Mouse (Mus musculus): ENCODE measurements around the gene Sprr1b. TPM values are rescaled to one million over a fixed set of nuclear protein-coding genes. Genes with fewer than 3 reads are reported as not detected.

Sprr1b gene
- total RNA-seq, 1 experiment: not detected

DNA sequence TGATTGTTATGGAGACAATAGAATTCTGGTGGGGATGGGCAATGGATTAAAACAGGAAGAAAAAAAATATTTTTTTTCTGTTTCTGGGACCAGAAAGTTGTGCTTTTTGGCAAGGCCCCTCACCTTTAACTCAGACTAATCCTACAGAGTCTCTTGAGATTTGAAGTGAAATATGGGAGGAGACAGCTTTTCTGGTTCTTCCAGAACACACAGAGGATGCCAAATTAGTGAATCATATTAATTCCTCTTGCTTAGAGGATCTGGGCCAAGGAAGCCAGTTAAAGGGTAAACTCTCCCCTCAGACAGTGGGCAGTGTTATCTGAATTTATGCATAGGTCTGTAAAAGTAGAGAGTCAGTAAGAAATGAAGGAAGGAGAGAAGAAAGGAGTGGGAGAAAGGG is 28.8 kb upstream of the Sprr1b start:
- in situ Hi-C loops (cut with MboI; ENCODE audit: low sequenced_read_pairs in 2 of 2, unreplicated experiment in 2 of 2): no loop called here
- H3K4me3 ChIP-seq (ENCODE audit: insufficient read depth in 1 of 2, low read depth in 1 of 2, low read length in 2 of 2, poor library complexity in 1 of 2, severe bottlenecking in 1 of 2): no peak overlapping the region

GRCm38 (mm10) chr3:92466576-92466975 is 28.0 kb upstream of the Sprr1b start:
- Histone ChIP-seq H3K9ac (ENCODE audit: insufficient read depth, low read depth, low read length, poor library complexity, severe bottlenecking) (no peak overlapping the region), H3K36me3 (ENCODE audit: control insufficient read depth, insufficient read depth, low read length, poor library complexity, severe bottlenecking) (no peaks in the 10 kb centered on the region)
- in situ Hi-C loops (cut with MboI; ENCODE audit: low sequenced_read_pairs in 2 of 2, unreplicated experiment in 2 of 2): no loop called here

More for the DNA sequence above, 28.8 kb upstream of the Sprr1b start:
- Histone ChIP-seq H3K9ac (ENCODE audit: insufficient read depth, low read depth, low read length, poor library complexity, severe bottlenecking) (no peak overlapping the region), H3K9me3 (ENCODE audit: control insufficient read depth, insufficient read depth, low read depth, low read length) (no peaks in the 10 kb centered on the region), H3K36me3 (ENCODE audit: control insufficient read depth, insufficient read depth, low read length, poor library complexity, severe bottlenecking) (no peaks in the 10 kb centered on the region), H3K4me1 (ENCODE audit: control insufficient read depth in 2 of 2, insufficient read depth in 2 of 2, low read length in 2 of 2, poor library complexity in 1 of 2) (no peaks in the 10 kb centered on the region), H3K27ac (ENCODE audit: insufficient read depth, low read depth, low read length, poor library complexity, severe bottlenecking) (no peak overlapping the region)
- no peak for DNase-seq (ENCODE audit: low read depth, low spot score)
- TF ChIP-seq MAFK (IDR thresholded peaks at IDR 0.05; ENCODE audit: insufficient read depth, low read depth, low read length) (no peak), HCFC1 (IDR thresholded peaks at IDR 0.05; ENCODE audit: borderline replicate concordance, insufficient read depth, low read length) (no peak), ZNF384 (IDR thresholded peaks at IDR 0.05; ENCODE audit: low read depth, low read length) (no peak), ZC3H11A (IDR thresholded peaks at IDR 0.05; ENCODE audit: borderline replicate concordance, low read depth, low read length) (no peak), CHD2 (IDR thresholded peaks at IDR 0.05; ENCODE audit: low read depth, low read length) (no peak)

DNA sequence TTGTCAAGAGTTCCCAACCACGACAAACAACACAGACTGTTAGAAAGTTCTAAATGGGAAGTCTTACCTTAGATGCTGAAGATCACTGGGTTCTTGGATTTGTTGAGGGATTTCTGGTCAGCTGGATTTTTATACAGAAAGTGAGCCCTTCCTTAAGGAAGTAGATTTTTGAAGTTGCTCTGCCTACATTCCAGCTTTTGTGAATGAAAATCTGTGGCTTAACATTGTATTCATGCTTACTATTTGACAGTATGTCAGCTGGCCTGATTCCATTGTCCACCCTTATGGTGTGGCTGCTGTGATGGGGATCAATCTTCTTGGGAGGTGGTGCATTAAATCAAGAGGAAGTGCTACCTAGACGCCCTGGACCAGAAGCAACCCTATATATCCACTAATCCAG is 20.0 kb upstream of the Sprr1b start, which contains the start of gene Sprr3:
TSS of gene Sprr3 (minus strand) at position 101 of the 400 bp plus-strand sequence.
- in situ Hi-C loops (cut with MboI; ENCODE audit: low sequenced_read_pairs in 2 of 2, unreplicated experiment in 2 of 2): no loop called here
- Histone ChIP-seq H3K9ac (ENCODE audit: insufficient read depth, low read depth, low read length, poor library complexity, severe bottlenecking) (no peak within 1 kb of the TSS), H3K27ac (ENCODE audit: insufficient read depth, low read depth, low read length, poor library complexity, severe bottlenecking) (no peak within 1 kb of the TSS), H3K4me1 (ENCODE audit: control insufficient read depth in 2 of 2, insufficient read depth in 2 of 2, low read length in 2 of 2, poor library complexity in 1 of 2) (no peaks in the 10 kb centered on the region), H3K9me3 (ENCODE audit: control insufficient read depth, insufficient read depth, low read depth, low read length) (no peaks in the 10 kb centered on the region), H3K36me3 (ENCODE audit: control insufficient read depth, insufficient read depth, low read length, poor library complexity, severe bottlenecking) (no peaks in the 10 kb centered on the region), H3K4me3 (ENCODE audit: insufficient read depth in 1 of 2, low read depth in 1 of 2, low read length in 2 of 2, poor library complexity in 1 of 2, severe bottlenecking in 1 of 2) (no peak within 1 kb of the TSS)
- TF ChIP-seq MAFK (IDR thresholded peaks at IDR 0.05; ENCODE audit: insufficient read depth, low read depth, low read length): no peak
- TF ChIP-seq CHD2 (IDR thresholded peaks at IDR 0.05; ENCODE audit: low read depth, low read length): no peak
- TF ChIP-seq HCFC1 (IDR thresholded peaks at IDR 0.05; ENCODE audit: borderline replicate concordance, insufficient read depth, low read length): no peak
- no peak for TF ChIP-seq ZC3H11A (IDR thresholded peaks at IDR 0.05; ENCODE audit: borderline replicate concordance, low read depth, low read length)
- TF ChIP-seq ZNF384 (IDR thresholded peaks at IDR 0.05; ENCODE audit: low read depth, low read length): no peak
- DNase-seq (ENCODE audit: low read depth, low spot score): no peak

More at GRCm38 (mm10) chr3:92466576-92466975, 28.0 kb upstream of the Sprr1b start:
- H3K27ac ChIP-seq (ENCODE audit: insufficient read depth, low read depth, low read length, poor library complexity, severe bottlenecking): no peak overlapping the region
- TF ChIP-seq ZC3H11A (IDR thresholded peaks at IDR 0.05; ENCODE audit: borderline replicate concordance, low read depth, low read length) (no peak), ZNF384 (IDR thresholded peaks at IDR 0.05; ENCODE audit: low read depth, low read length) (no peak), HCFC1 (IDR thresholded peaks at IDR 0.05; ENCODE audit: borderline replicate concordance, insufficient read depth, low read length) (no peak), MAFK (IDR thresholded peaks at IDR 0.05; ENCODE audit: insufficient read depth, low read depth, low read length) (no peak), CHD2 (IDR thresholded peaks at IDR 0.05; ENCODE audit: low read depth, low read length) (no peak)
- H3K9me3 ChIP-seq (ENCODE audit: control insufficient read depth, insufficient read depth, low read depth, low read length): no peaks in the 10 kb centered on the region
- no peaks in the 10 kb centered on the region for H3K4me1 ChIP-seq (ENCODE audit: control insufficient read depth in 2 of 2, insufficient read depth in 2 of 2, low read length in 2 of 2, poor library complexity in 1 of 2)
- H3K4me3 ChIP-seq (ENCODE audit: insufficient read depth in 1 of 2, low read depth in 1 of 2, low read length in 2 of 2, poor library complexity in 1 of 2, severe bottlenecking in 1 of 2): no peak overlapping the region
- no peak for DNase-seq (ENCODE audit: low read depth, low spot score)

- Histone ChIP-seq H3K27ac (ENCODE audit: insufficient read depth, low read depth, low read length, poor library complexity, severe bottlenecking) (no peak overlapping the region), H3K9me3 (ENCODE audit: control insufficient read depth, insufficient read depth, low read depth, low read length) (no peaks in the 10 kb centered on the region), H3K4me3 (ENCODE audit: insufficient read depth in 1 of 2, low read depth in 1 of 2, low read length in 2 of 2, poor library complexity in 1 of 2, severe bottlenecking in 1 of 2) (no peak overlapping the region), H3K36me3 (ENCODE audit: control insufficient read depth, insufficient read depth, low read length, poor library complexity, severe bottlenecking) (no peaks in the 10 kb centered on the region), H3K9ac (ENCODE audit: insufficient read depth, low read depth, low read length, poor library complexity, severe bottlenecking) (no peak overlapping the region), H3K4me1 (ENCODE audit: control insufficient read depth in 2 of 2, insufficient read depth in 2 of 2, low read length in 2 of 2, poor library complexity in 1 of 2) (no peaks in the 10 kb centered on the region)
- in situ Hi-C loops (cut with MboI; ENCODE audit: low sequenced_read_pairs in 2 of 2, unreplicated experiment in 2 of 2): no loop called here
- DNase-seq (ENCODE audit: low read depth, low spot score): no peak
- TF ChIP-seq ZNF384 (IDR thresholded peaks at IDR 0.05; ENCODE audit: low read depth, low read length) (no peak), MAFK (IDR thresholded peaks at IDR 0.05; ENCODE audit: insufficient read depth, low read depth, low read length) (no peak), HCFC1 (IDR thresholded peaks at IDR 0.05; ENCODE audit: borderline replicate concordance, insufficient read depth, low read length) (no peak), CHD2 (IDR thresholded peaks at IDR 0.05; ENCODE audit: low read depth, low read length) (no peak), ZC3H11A (IDR thresholded peaks at IDR 0.05; ENCODE audit: borderline replicate concordance, low read depth, low read length) (no peak)
These were observed 16.6 kb upstream of the Sprr1b start for GRCm38 (mm10) chr3:92455151-92455550.

- TF ChIP-seq ZC3H11A (IDR thresholded peaks at IDR 0.05; ENCODE audit: borderline replicate concordance, low read depth, low read length) (no peak), ZNF384 (IDR thresholded peaks at IDR 0.05; ENCODE audit: low read depth, low read length) (no peak), HCFC1 (IDR thresholded peaks at IDR 0.05; ENCODE audit: borderline replicate concordance, insufficient read depth, low read length) (no peak), MAFK (IDR thresholded peaks at IDR 0.05; ENCODE audit: insufficient read depth, low read depth, low read length) (no peak), CHD2 (IDR thresholded peaks at IDR 0.05; ENCODE audit: low read depth, low read length) (no peak)
- H3K9me3 ChIP-seq (ENCODE audit: control insufficient read depth, insufficient read depth, low read depth, low read length): no peaks in the 10 kb centered on the region
- no peak overlapping the region for H3K27ac ChIP-seq (ENCODE audit: insufficient read depth, low read depth, low read length, poor library complexity, severe bottlenecking)
- no peak for DNase-seq (ENCODE audit: low read depth, low spot score)
- H3K36me3 ChIP-seq (ENCODE audit: control insufficient read depth, insufficient read depth, low read length, poor library complexity, severe bottlenecking): no peaks in the 10 kb centered on the region
- in situ Hi-C loops (cut with MboI; ENCODE audit: low sequenced_read_pairs in 2 of 2, unreplicated experiment in 2 of 2): no loop called here
- no peak overlapping the region for H3K9ac ChIP-seq (ENCODE audit: insufficient read depth, low read depth, low read length, poor library complexity, severe bottlenecking)
- H3K4me3 ChIP-seq (ENCODE audit: insufficient read depth in 1 of 2, low read depth in 1 of 2, low read length in 2 of 2, poor library complexity in 1 of 2, severe bottlenecking in 1 of 2): no peak overlapping the region
- H3K4me1 ChIP-seq (ENCODE audit: control insufficient read depth in 2 of 2, insufficient read depth in 2 of 2, low read length in 2 of 2, poor library complexity in 1 of 2): no peaks in the 10 kb centered on the region
These were observed 1.6 kb upstream of the Sprr1b start for GRCm38 (mm10) chr3:92440177-92440576.

All from ES-E14 (cell line).